Mouse (Mus musculus) hindbrain, embryonic 15.5 days (tissue): ENCODE data around the gene Rap1a. TPM values are rescaled to one million over a fixed set of nuclear protein-coding genes. Genes with fewer than 3 reads are reported as not detected.

Source experiments
- ATAC-seq: fragments of 200-750 bp; cut with Nextera tagmentation; 2 replicates; pipeline ENCODE4 v1.8.0; 2017; ENCODE audit warnings: low read depth, moderate number of reproducible peaks, moderate TSS enrichment; ENCODE audit not compliant: low FRiP score
- H3K27ac ChIP-seq: fragments of 300-500 bp; sonication (generic); replicated peaks from 2 replicates; pipeline ENCODE4 v1.5.1; 2015; ENCODE audit warnings: mild to moderate bottlenecking, inconsistent platforms
- H3K27me3 ChIP-seq: fragments of 300-500 bp; sonication (generic); 2 replicates; pipeline ENCODE4 v1.6.1; 2015; ENCODE audit warnings: control low read depth, inconsistent platforms
- H3K36me3 ChIP-seq: fragments of 300-500 bp; sonication (generic); 2 replicates; pipeline ENCODE4 v1.6.1; 2015; ENCODE audit warnings: control low read depth, inconsistent platforms
- H3K4me1 ChIP-seq: fragments of 300-500 bp; sonication (generic); replicated peaks from 2 replicates; pipeline ENCODE4 v1.6.1; 2015; ENCODE audit warnings: control low read depth, inconsistent platforms
- H3K4me2 ChIP-seq: fragments of 300-500 bp; sonication (generic); 2 replicates; pipeline ENCODE4 v1.6.1; 2015; ENCODE audit warnings: moderate library complexity, mild to moderate bottlenecking, inconsistent platforms
- H3K4me3 ChIP-seq: fragments of 300-500 bp; sonication (generic); 2 replicates; pipeline ENCODE4 v1.5.1; 2015; ENCODE audit warnings: mild to moderate bottlenecking, inconsistent platforms
- H3K9ac ChIP-seq: fragments of 300-500 bp; sonication (generic); 2 replicates; pipeline ENCODE4 v1.6.1; 2015; ENCODE audit warnings: inconsistent platforms
- H3K9me3 ChIP-seq: fragments of 300-500 bp; sonication (generic); 2 replicates; pipeline ENCODE4 v1.6.1; 2016; ENCODE audit warnings: control low read depth, inconsistent platforms
- WGBS: fragments of 180-500 bp; shearing (Covaris S2); methylation state at CpG from one replicate; pipeline ENCODE4 v1.1.7; 2015; 5-methylcytosine and 5-hydroxymethylcytosine counted together
- polyA plus RNA-seq: library from polyadenylated mRNA; unstranded; fragments of >200 nt; fragmentation: Nextera tagmentation; extraction: Ambion mirVana; gene quantifications from 2 replicates; pipeline ENCODE4 v1.2.1, GENCODE M21; 2015

Gene Rap1a
- polyA plus RNA-seq, 1 experiment from 2014 or later, result 81.3 TPM

DNA sequence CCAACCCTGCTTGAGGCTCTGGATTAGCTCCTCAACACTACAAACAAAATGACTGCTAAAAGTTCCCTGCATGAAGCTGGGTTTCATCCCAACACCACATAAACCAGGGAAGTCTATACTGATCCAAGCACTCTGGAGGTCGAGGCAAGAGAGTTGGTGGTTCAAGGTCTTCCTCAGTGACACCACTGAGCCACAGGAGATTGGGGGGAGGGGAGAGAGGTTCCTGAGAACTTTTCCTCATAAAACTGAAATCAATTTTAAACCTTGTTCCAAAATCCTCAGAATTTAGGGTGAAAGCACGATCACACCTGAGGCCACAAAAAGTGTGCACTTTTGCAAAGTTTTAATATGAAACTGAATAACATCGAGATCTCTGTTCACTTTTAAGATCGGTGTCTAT lies 1.8 kb downstream of the Rap1a start:
- Histone ChIP-seq H3K4me1 (peaks cover 34% of the 10 kb centered on the region), H3K27me3 (no peaks in the 10 kb centered on the region), H3K36me3 (no peaks in the 10 kb centered on the region), H3K4me3 (0 out of 2 replicates have a peak overlapping the region, but pooled peaks have one; percentile 93), H3K27ac (no peak overlapping the region), H3K9ac (no peak overlapping the region), H3K4me2 (peak overlapping the region; percentile 93), H3K9me3 (no peaks in the 10 kb centered on the region)
- WGBS, result 74% methylated on average over 4 of the region's 4 CpGs
- no peak for ATAC-seq

GRCm38 (mm10) chr3:105798770-105799169 lies 2.4 kb downstream of the Rap1a start:
- no peaks in the 10 kb centered on the region for H3K36me3 ChIP-seq
- no peak for ATAC-seq
- WGBS, result 79% methylated on average over 2 of the region's 2 CpGs
- no peak overlapping the region for H3K4me3 ChIP-seq
- no peaks in the 10 kb centered on the region for H3K9me3 ChIP-seq
- 0 out of 2 replicates have a peak overlapping the region, but pooled peaks have one; percentile 7 for H3K4me2 ChIP-seq
- no peak overlapping the region for H3K27ac ChIP-seq
- H3K27me3 ChIP-seq, result no peaks in the 10 kb centered on the region
- H3K9ac ChIP-seq, result no peak overlapping the region
- peaks cover 34% of the 10 kb centered on the region for H3K4me1 ChIP-seq

DNA sequence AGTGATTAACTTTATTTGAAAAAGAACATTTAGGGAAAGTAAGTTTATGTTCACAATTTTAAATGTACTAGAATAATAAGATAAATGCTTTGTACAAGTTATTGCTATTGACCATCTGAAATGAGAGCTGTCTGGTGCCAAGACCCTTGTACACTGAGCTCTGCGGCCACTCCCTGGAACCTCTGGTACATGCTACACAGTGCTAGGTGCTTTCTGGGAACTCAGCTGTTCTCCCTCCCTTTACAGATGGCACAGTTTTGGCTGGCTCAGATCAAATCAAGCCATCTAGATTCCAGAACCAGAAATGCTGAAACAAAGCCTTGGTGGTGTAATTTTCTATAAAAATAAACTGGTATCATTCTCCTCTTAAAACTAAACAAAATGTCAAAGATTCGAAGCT lies 3.7 kb downstream of the Rap1a start:
- H3K9me3 ChIP-seq, result no peaks in the 10 kb centered on the region
- WGBS, result 84% methylated on average over 2 of the region's 2 CpGs
- H3K9ac ChIP-seq, result no peak overlapping the region
- ATAC-seq, result no peak
- H3K4me2 ChIP-seq, result no peak overlapping the region
- no peaks in the 10 kb centered on the region for H3K36me3 ChIP-seq
- H3K27ac ChIP-seq, result no peak overlapping the region
- peaks cover 34% of the 10 kb centered on the region for H3K4me1 ChIP-seq
- no peaks in the 10 kb centered on the region for H3K27me3 ChIP-seq
- no peak overlapping the region for H3K4me3 ChIP-seq

GRCm38 (mm10) chr3:105796761-105797160 lies 4.4 kb downstream of the Rap1a start:
- ATAC-seq, result no peak
- Histone ChIP-seq H3K36me3 (no peaks in the 10 kb centered on the region), H3K9ac (no peak overlapping the region), H3K4me2 (no peak overlapping the region), H3K27me3 (no peaks in the 10 kb centered on the region), H3K27ac (no peak overlapping the region), H3K4me3 (no peak overlapping the region), H3K9me3 (no peaks in the 10 kb centered on the region), H3K4me1 (peaks cover 34% of the 10 kb centered on the region)
- WGBS, result 78% methylated on average over 4 of the region's 4 CpGs

DNA sequence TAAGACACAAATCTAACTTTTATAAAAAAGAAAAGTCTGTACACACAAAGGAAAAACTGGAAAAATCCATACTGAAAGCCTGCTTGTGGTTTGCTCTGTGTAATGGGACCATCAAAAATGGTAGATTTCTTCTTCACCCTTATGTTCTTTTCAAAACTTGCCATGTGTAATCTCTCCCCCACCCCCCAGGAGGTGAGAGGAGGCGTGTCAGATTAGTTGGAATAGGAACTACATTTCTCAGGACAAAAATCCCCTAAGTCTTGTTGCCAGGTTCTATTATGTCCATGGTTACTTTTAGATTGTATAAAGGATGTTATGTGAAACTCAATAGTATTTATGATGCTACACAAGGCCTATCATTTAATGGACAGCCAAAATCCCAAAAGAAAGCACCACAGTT lies 6.8 kb downstream of the Rap1a start:
- Histone ChIP-seq H3K4me3 (no peak overlapping the region), H3K36me3 (no peaks in the 10 kb centered on the region), H3K9ac (no peak overlapping the region), H3K9me3 (no peaks in the 10 kb centered on the region), H3K27me3 (no peaks in the 10 kb centered on the region), H3K27ac (no peak overlapping the region), H3K4me1 (peaks cover 19% of the 10 kb centered on the region), H3K4me2 (no peak overlapping the region)
- ATAC-seq, result no peak
- WGBS, result 79% methylated on average over 1 of the region's 1 CpGs

DNA sequence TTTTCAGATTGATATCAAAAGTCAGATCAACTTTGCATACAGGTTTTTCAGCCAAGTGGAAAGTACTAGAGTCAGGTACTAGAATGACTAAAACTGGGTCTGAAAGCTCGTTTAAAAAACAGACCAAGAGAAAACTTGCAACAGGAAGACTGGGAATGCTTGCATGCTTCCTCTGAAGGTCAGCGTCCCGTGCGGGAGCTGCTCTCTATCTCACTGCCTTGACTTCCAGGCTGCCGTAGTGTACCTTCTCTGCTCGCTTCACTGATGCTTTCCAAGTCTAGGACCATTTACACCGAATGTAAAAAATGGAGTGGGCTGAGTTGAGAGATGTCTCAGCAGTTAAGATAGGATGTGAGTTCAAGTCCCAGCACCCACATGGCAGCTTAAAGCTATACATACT lies 8.8 kb downstream of the Rap1a start:
- H3K4me2 ChIP-seq, result no peak overlapping the region
- H3K27me3 ChIP-seq, result no peaks in the 10 kb centered on the region
- H3K9ac ChIP-seq, result no peak overlapping the region
- no peaks in the 10 kb centered on the region for H3K9me3 ChIP-seq
- H3K36me3 ChIP-seq, result 0 out of 2 replicates have a peak, but pooled peaks cover 8% of the 10 kb centered on the region
- 0 out of 2 replicates have a peak, but pooled peaks cover 3% of the 10 kb centered on the region for H3K4me1 ChIP-seq
- ATAC-seq, result no peak
- no peak overlapping the region for H3K27ac ChIP-seq
- H3K4me3 ChIP-seq, result no peak overlapping the region
- 97% methylated on average over 7 of the region's 7 CpGs for WGBS

DNA sequence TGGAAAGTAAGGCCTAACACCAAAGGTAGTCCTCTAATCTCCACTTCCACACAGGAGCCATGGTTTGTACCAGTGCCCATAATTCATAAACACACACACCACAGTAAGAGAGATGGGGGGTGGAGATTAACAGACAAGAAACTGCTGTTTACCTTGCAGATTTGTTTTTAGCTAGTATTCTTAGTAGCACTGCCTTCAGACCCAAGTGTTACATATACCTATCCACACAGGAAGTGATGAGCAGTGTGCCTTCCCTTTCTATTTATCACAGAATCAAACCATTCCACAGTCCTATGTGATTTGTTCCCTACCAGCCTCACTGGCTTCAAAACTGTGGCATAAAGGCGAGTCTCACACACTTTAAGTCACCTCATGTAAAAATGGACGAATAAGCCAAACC lies 10.0 kb downstream of the Rap1a start:
- Histone ChIP-seq H3K4me1 (no peaks in the 10 kb centered on the region), H3K27me3 (no peaks in the 10 kb centered on the region), H3K36me3 (0 out of 2 replicates have a peak, but pooled peaks cover 8% of the 10 kb centered on the region), H3K27ac (no peak overlapping the region), H3K4me3 (no peak overlapping the region), H3K9ac (no peak overlapping the region), H3K4me2 (no peak overlapping the region), H3K9me3 (no peaks in the 10 kb centered on the region)
- WGBS, result 96% methylated on average over 2 of the region's 2 CpGs
- ATAC-seq, result no peak

DNA sequence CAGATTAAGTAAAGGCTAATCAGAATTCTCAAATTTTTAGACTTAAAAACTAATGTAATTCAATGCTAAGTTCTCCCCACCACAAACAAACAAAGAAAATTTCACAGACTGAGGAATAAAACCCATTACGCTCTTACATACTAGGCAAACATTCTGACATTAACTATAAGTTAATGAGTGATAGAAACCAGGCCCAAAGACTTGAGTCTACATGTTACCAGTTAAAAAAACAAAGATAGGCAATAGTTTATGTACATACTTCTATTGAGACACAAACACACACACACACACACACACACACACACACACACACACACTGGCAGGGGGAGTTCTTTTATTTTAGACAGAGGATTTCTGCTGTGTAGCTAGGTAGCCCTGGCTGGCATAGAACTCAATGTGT lies 10.8 kb downstream of the Rap1a start:
- Histone ChIP-seq H3K9me3 (no peaks in the 10 kb centered on the region), H3K27me3 (no peaks in the 10 kb centered on the region), H3K9ac (no peak overlapping the region), H3K36me3 (0 out of 2 replicates have a peak, but pooled peaks cover 8% of the 10 kb centered on the region), H3K4me1 (no peaks in the 10 kb centered on the region), H3K4me2 (no peak overlapping the region), H3K27ac (no peak overlapping the region), H3K4me3 (no peak overlapping the region)
- no peak for ATAC-seq
- WGBS, result 100% methylated on average over 1 of the region's 1 CpGs

GRCm38 (mm10) chr3:105789776-105790175 lies 11.4 kb downstream of the Rap1a start:
- no peaks in the 10 kb centered on the region for H3K4me1 ChIP-seq
- no peak overlapping the region for H3K4me2 ChIP-seq
- 0 out of 2 replicates have a peak, but pooled peaks cover 8% of the 10 kb centered on the region for H3K36me3 ChIP-seq
- no peak overlapping the region for H3K27ac ChIP-seq
- H3K9me3 ChIP-seq, result no peaks in the 10 kb centered on the region
- H3K9ac ChIP-seq, result no peak overlapping the region
- no peak for ATAC-seq
- no peaks in the 10 kb centered on the region for H3K27me3 ChIP-seq
- H3K4me3 ChIP-seq, result no peak overlapping the region
- 91% methylated on average over 1 of the region's 1 CpGs for WGBS

DNA sequence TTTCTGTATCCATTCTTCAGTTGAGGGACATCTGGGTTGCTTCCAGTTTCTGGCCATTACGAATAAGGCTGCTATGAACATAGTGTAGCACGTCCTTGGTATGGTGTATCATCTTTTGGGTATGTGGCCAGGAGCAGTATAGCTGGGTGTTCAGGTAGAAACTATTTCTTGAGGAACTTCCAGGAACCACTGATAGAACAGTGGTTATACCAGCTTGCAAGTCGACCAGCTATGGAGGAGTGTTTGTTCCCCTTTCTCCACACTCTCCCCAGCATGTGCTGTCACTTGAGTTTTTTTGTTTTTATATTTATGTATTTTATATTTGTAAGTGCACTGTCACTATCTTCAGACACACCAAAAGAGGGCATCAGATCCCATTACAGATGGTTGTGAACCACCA lies 13.8 kb downstream of the Rap1a start:
- Histone ChIP-seq H3K9ac (no peak overlapping the region), H3K27ac (no peak overlapping the region), H3K9me3 (no peaks in the 10 kb centered on the region), H3K4me1 (no peaks in the 10 kb centered on the region), H3K4me2 (no peak overlapping the region), H3K4me3 (no peak overlapping the region), H3K27me3 (no peaks in the 10 kb centered on the region), H3K36me3 (0 out of 2 replicates have a peak, but pooled peaks cover 8% of the 10 kb centered on the region)
- ATAC-seq, result no peak
- 98% methylated on average over 3 of the region's 3 CpGs for whole genome bisulfite sequencing

- no peaks in the 10 kb centered on the region for H3K4me1 ChIP-seq
- no peak overlapping the region for H3K27ac ChIP-seq
- H3K27me3 ChIP-seq, result no peaks in the 10 kb centered on the region
- no peak for ATAC-seq
- H3K36me3 ChIP-seq, result 0 out of 2 replicates have a peak, but pooled peaks cover 8% of the 10 kb centered on the region
- H3K9me3 ChIP-seq, result no peaks in the 10 kb centered on the region
- H3K4me3 ChIP-seq, result no peak overlapping the region
- H3K4me2 ChIP-seq, result no peak overlapping the region
- H3K9ac ChIP-seq, result no peak overlapping the region
These were observed 15.3 kb downstream of the Rap1a start for GRCm38 (mm10) chr3:105785865-105786264.

GRCm38 (mm10) chr3:105783809-105784208 lies 17.3 kb downstream of the Rap1a start:
- H3K27ac ChIP-seq, result no peak overlapping the region
- H3K36me3 ChIP-seq, result 0 out of 2 replicates have a peak, but pooled peaks cover 5% of the 10 kb centered on the region
- no peak for ATAC-seq
- no peaks in the 10 kb centered on the region for H3K9me3 ChIP-seq
- H3K27me3 ChIP-seq, result no peaks in the 10 kb centered on the region
- H3K9ac ChIP-seq, result no peak overlapping the region
- no peak overlapping the region for H3K4me3 ChIP-seq
- WGBS, result 21% methylated on average over 1 of the region's 1 CpGs
- no peaks in the 10 kb centered on the region for H3K4me1 ChIP-seq
- no peak overlapping the region for H3K4me2 ChIP-seq

DNA sequence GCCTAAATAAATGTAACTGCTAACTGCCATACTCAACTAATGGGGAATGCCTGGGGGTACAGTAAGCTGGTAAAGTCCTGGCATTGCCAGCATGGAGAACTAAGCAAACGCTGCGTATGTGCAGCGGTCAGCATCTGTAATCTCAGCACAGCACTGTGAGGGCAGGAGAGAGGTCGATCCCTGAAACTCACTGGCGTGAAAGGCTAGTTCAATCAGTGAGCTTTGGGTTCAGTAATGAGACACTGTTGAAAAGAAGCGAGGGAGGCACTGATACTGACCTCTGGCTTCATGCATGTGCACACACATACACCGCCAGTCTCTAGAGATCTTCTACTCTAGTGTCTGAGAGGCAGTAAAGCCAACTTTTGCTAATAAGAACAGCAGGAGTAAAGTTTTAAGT lies 18.7 kb downstream of the Rap1a start:
- no peaks in the 10 kb centered on the region for H3K4me1 ChIP-seq
- H3K27ac ChIP-seq, result no peak overlapping the region
- H3K4me2 ChIP-seq, result no peak overlapping the region
- H3K9me3 ChIP-seq, result no peaks in the 10 kb centered on the region
- H3K4me3 ChIP-seq, result no peak overlapping the region
- no peak overlapping the region for H3K9ac ChIP-seq
- WGBS, result 61% methylated on average over 7 of the region's 7 CpGs
- H3K36me3 ChIP-seq, result no peaks in the 10 kb centered on the region
- ATAC-seq, result no peak
- H3K27me3 ChIP-seq, result no peaks in the 10 kb centered on the region
